Mouse (Mus musculus) stomach, postnatal 0 days (tissue): ENCODE measurements at regions not wholly inside any gene's neighbourhood (a gene's known extent, or its start where the extent isn't known, plus 50 kb on each side); places are given as distances from the start of the nearest gene placed in this dataset.

ENCODE experiments used
- CTCF ChIP-seq: IDR thresholded peaks from 2 replicates; pipeline ENCODE4 v1.5.1; 2016; ENCODE audit warnings: antibody characterized with exemption, low read depth, mild to moderate bottlenecking, moderate library complexity
- EP300 ChIP-seq: optimal IDR thresholded peaks from 2 replicates; pipeline ENCODE3; 2016; ENCODE audit warnings: antibody characterized with exemption

DNA sequence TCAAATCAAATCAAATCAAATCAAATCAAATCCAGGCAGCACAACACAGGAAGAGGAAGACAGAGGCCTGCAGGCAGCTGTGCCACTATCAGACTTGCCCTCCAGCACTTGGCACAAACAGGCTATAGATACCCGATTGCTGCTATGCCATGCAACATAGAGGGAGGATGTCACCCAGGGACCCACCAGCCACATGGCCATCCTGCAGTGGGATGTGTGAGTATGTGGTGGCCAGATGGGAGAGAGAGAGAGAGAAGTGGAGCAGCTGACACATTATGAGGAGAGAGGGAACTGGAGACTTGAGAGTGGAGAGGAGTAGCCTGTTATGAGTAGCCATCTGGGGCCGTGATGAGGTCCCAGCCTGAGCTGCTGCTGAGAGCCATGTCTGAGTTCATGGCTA lies 62.6 kb upstream of the Tmprss2 start:
- TF ChIP-seq CTCF (no peak), EP300 (no peak)
